Mouse (Mus musculus): Measurements from ENCODE around the gene Sorl1. TPM values are rescaled to one million over a fixed set of nuclear protein-coding genes. Genes with fewer than 3 reads are reported as not detected.

Gene Sorl1
- polyA plus RNA-seq, 1 experiment from 2014 or later, result 5.0 TPM

GRCm38 (mm10) chr9:42148036-42148435 lies 23.9 kb upstream of the Sorl1 start:
- Histone ChIP-seq H3K9ac (no peak overlapping the region), H3K4me1 (no peaks in the 10 kb centered on the region), H3K36me3 (no peaks in the 10 kb centered on the region), H3K9me3 (no peaks in the 10 kb centered on the region), H3K27ac (no peak overlapping the region), H3K27me3 (no peaks in the 10 kb centered on the region), H3K4me3 (no peak overlapping the region), H3K4me2 (no peak overlapping the region)
- 76% methylated on average over 4 of the region's 4 CpGs for WGBS
- ATAC-seq (ENCODE audit: insufficient number of reproducible peaks, low FRiP score, low TSS enrichment, low read depth), result no peak

GRCm38 (mm10) chr9:42146463-42146862 lies 22.4 kb upstream of the Sorl1 start:
- ATAC-seq (ENCODE audit: insufficient number of reproducible peaks, low FRiP score, low TSS enrichment, low read depth), result no peak
- H3K9ac ChIP-seq, result no peak overlapping the region
- 86% methylated on average over 2 of the region's 2 CpGs for WGBS
- H3K27ac ChIP-seq, result no peak overlapping the region
- no peaks in the 10 kb centered on the region for H3K36me3 ChIP-seq
- no peak overlapping the region for H3K4me3 ChIP-seq
- no peaks in the 10 kb centered on the region for H3K4me1 ChIP-seq
- H3K27me3 ChIP-seq, result no peaks in the 10 kb centered on the region
- no peak overlapping the region for H3K4me2 ChIP-seq
- H3K9me3 ChIP-seq, result no peaks in the 10 kb centered on the region

- Histone ChIP-seq H3K9me3 (no peaks in the 10 kb centered on the region), H3K27me3 (no peaks in the 10 kb centered on the region)
- WGBS, result 74% methylated on average over 6 of the region's 6 CpGs
Measured at GRCm38 (mm10) chr9:42141549-42142210, 17.6 kb upstream of the Sorl1 start.

GRCm38 (mm10) chr9:42138248-42138858 lies 14.3 kb upstream of the Sorl1 start:
- no peaks in the 10 kb centered on the region for H3K27me3 ChIP-seq
- ATAC-seq (ENCODE audit: insufficient number of reproducible peaks, low FRiP score, low TSS enrichment, low read depth), result no peak
- no peaks in the 10 kb centered on the region for H3K4me1 ChIP-seq
- no peaks in the 10 kb centered on the region for H3K36me3 ChIP-seq
- WGBS, result 81% methylated on average over 4 of the region's 4 CpGs
- H3K9ac ChIP-seq, result no peak overlapping the region
- no peaks in the 10 kb centered on the region for H3K9me3 ChIP-seq
- no peak overlapping the region for H3K27ac ChIP-seq
- no peak overlapping the region for H3K4me3 ChIP-seq
- no peak overlapping the region for H3K4me2 ChIP-seq

More at GRCm38 (mm10) chr9:42141549-42142210, 17.6 kb upstream of the Sorl1 start:
- no peak for ATAC-seq (ENCODE audit: insufficient number of reproducible peaks, low FRiP score, low TSS enrichment, low read depth)
- H3K36me3 ChIP-seq, result no peaks in the 10 kb centered on the region
- no peak overlapping the region for H3K9ac ChIP-seq
- no peak overlapping the region for H3K4me3 ChIP-seq
- H3K4me1 ChIP-seq, result no peaks in the 10 kb centered on the region
- H3K4me2 ChIP-seq, result no peak overlapping the region
- H3K27ac ChIP-seq, result no peak overlapping the region

GRCm38 (mm10) chr9:42137578-42137977 lies 13.5 kb upstream of the Sorl1 start:
- no peak for ATAC-seq (ENCODE audit: insufficient number of reproducible peaks, low FRiP score, low TSS enrichment, low read depth)
- H3K9me3 ChIP-seq, result no peaks in the 10 kb centered on the region
- H3K4me3 ChIP-seq, result no peak overlapping the region
- H3K4me1 ChIP-seq, result no peaks in the 10 kb centered on the region
- H3K27me3 ChIP-seq, result no peaks in the 10 kb centered on the region
- H3K36me3 ChIP-seq, result no peaks in the 10 kb centered on the region
- 68% methylated on average over 5 of the region's 5 CpGs for WGBS
- H3K27ac ChIP-seq, result no peak overlapping the region
- no peak overlapping the region for H3K4me2 ChIP-seq
- no peak overlapping the region for H3K9ac ChIP-seq

- Histone ChIP-seq H3K9ac (no peak overlapping the region), H3K9me3 (no peaks in the 10 kb centered on the region), H3K4me1 (no peaks in the 10 kb centered on the region), H3K27me3 (no peaks in the 10 kb centered on the region), H3K27ac (no peak overlapping the region), H3K36me3 (no peaks in the 10 kb centered on the region), H3K4me2 (no peak overlapping the region), H3K4me3 (no peak overlapping the region)
- ATAC-seq (ENCODE audit: insufficient number of reproducible peaks, low FRiP score, low TSS enrichment, low read depth), result no peak
- WGBS, result 78% methylated on average over 13 of the region's 13 CpGs
Measured at GRCm38 (mm10) chr9:42130793-42131760, 7.0 kb upstream of the Sorl1 start.

- Histone ChIP-seq H3K36me3 (no peaks in the 10 kb centered on the region), H3K9me3 (no peaks in the 10 kb centered on the region), H3K4me3 (no peak overlapping the region), H3K4me1 (peaks cover 13% of the 10 kb centered on the region), H3K27ac (no peak overlapping the region), H3K27me3 (peaks cover 12% of the 10 kb centered on the region; the same call in 1 of the 2 replicates), H3K4me2 (no peak overlapping the region), H3K9ac (no peak overlapping the region)
- no peak for ATAC-seq (ENCODE audit: insufficient number of reproducible peaks, low FRiP score, low TSS enrichment, low read depth)
- WGBS, result 85% methylated on average over 5 of the region's 5 CpGs
Measured at GRCm38 (mm10) chr9:42127983-42128382, 3.9 kb upstream of the Sorl1 start.

- Histone ChIP-seq H3K9me3 (no peaks in the 10 kb centered on the region), H3K4me3 (no peak overlapping the region), H3K36me3 (no peaks in the 10 kb centered on the region), H3K4me1 (peaks cover 23% of the 10 kb centered on the region), H3K27ac (no peak overlapping the region), H3K27me3 (peaks cover 18% of the 10 kb centered on the region), H3K9ac (no peak overlapping the region), H3K4me2 (no peak overlapping the region)
- ATAC-seq (ENCODE audit: insufficient number of reproducible peaks, low FRiP score, low TSS enrichment, low read depth), result no peak
- WGBS, result 84% methylated on average over 9 of the region's 9 CpGs
Measured at GRCm38 (mm10) chr9:42125262-42125982, 1.3 kb upstream of the Sorl1 start.

GRCm38 (mm10) chr9:42123204-42123603 lies 893 bp downstream of the Sorl1 start:
- Histone ChIP-seq H3K4me3 (peak overlapping the region; percentile 75), H3K4me1 (peaks cover 23% of the 10 kb centered on the region), H3K36me3 (no peaks in the 10 kb centered on the region), H3K27ac (no peak overlapping the region), H3K9me3 (no peaks in the 10 kb centered on the region), H3K27me3 (peaks cover 18% of the 10 kb centered on the region), H3K9ac (peak overlapping the region; percentile 72; the same call in 1 of the 2 replicates), H3K4me2 (peak overlapping the region; percentile 98)
- no peak for ATAC-seq (ENCODE audit: insufficient number of reproducible peaks, low FRiP score, low TSS enrichment, low read depth)
- WGBS, result 30% methylated on average over 11 of the region's 11 CpGs

GRCm38 (mm10) chr9:42122441-42122840 lies 1.7 kb downstream of the Sorl1 start:
- Histone ChIP-seq H3K27me3 (peaks cover 18% of the 10 kb centered on the region), H3K27ac (no peak overlapping the region), H3K9ac (no peak overlapping the region), H3K4me1 (peaks cover 23% of the 10 kb centered on the region), H3K4me3 (no peak overlapping the region), H3K4me2 (no peak overlapping the region), H3K9me3 (no peaks in the 10 kb centered on the region), H3K36me3 (no peaks in the 10 kb centered on the region)
- 77% methylated on average over 6 of the region's 6 CpGs for WGBS
- no peak for ATAC-seq (ENCODE audit: insufficient number of reproducible peaks, low FRiP score, low TSS enrichment, low read depth)

- Histone ChIP-seq H3K36me3 (no peaks in the 10 kb centered on the region), H3K9me3 (no peaks in the 10 kb centered on the region), H3K4me2 (no peak overlapping the region), H3K9ac (no peak overlapping the region), H3K4me1 (peaks cover 23% of the 10 kb centered on the region), H3K27ac (no peak overlapping the region), H3K27me3 (peaks cover 18% of the 10 kb centered on the region), H3K4me3 (no peak overlapping the region)
- WGBS, result 67% methylated on average over 10 of the region's 10 CpGs
- no peak for ATAC-seq (ENCODE audit: insufficient number of reproducible peaks, low FRiP score, low TSS enrichment, low read depth)
Measured at GRCm38 (mm10) chr9:42121631-42122354, 2.3 kb downstream of the Sorl1 start.

All from limb, embryonic 15.5 days (tissue).